Mouse (Mus musculus) ES-Bruce4 (cell line): ENCODE data around the gene Dxo. TPM values are rescaled to one million over a fixed set of nuclear protein-coding genes. Genes with fewer than 3 reads are reported as not detected.
"Not testable (repeated sequence)": the region's sequence is repeated elsewhere in the genome, so short reads cannot be mapped to it uniquely, and the experiment has no call there.

ENCODE experiments used
- H3K27ac ChIP-seq: 2 replicates; pipeline ENCODE4 v1.5.1; 2012; ENCODE audit warnings: low read length, inconsistent platforms; ENCODE audit not compliant: insufficient read depth
- H3K27me3 ChIP-seq: 2 replicates; pipeline ENCODE4 v1.6.1; 2012; ENCODE audit warnings: mild to moderate bottlenecking, low read length, inconsistent platforms; ENCODE audit not compliant: control insufficient read depth, poor library complexity, insufficient read depth, severe bottlenecking
- H3K36me3 ChIP-seq: 2 replicates; pipeline ENCODE4 v1.6.1; 2012; ENCODE audit warnings: inconsistent platforms, mild to moderate bottlenecking, low read length, moderate library complexity; ENCODE audit not compliant: control insufficient read depth, poor library complexity, insufficient read depth, severe bottlenecking
- H3K4me1 ChIP-seq: one replicate; pipeline ENCODE4 v1.8.1; 2011; ENCODE audit warnings: low read length; ENCODE audit not compliant: control insufficient read depth, insufficient read depth
- H3K4me3 ChIP-seq: 2 replicates; pipeline ENCODE4 v1.5.1; 2011; ENCODE audit warnings: low read depth, mild to moderate bottlenecking, low read length
- H3K9ac ChIP-seq: 2 replicates; pipeline ENCODE4 v1.6.1; 2012; ENCODE audit warnings: low read depth, mild to moderate bottlenecking, inconsistent platforms; ENCODE audit not compliant: poor library complexity, severe bottlenecking
- H3K9me3 ChIP-seq: replicated peaks from 2 replicates; pipeline ENCODE4 v1.6.1; 2012; ENCODE audit warnings: mild to moderate bottlenecking, low read length, inconsistent platforms; ENCODE audit not compliant: control insufficient read depth, poor library complexity, insufficient read depth, severe bottlenecking
- CTCF ChIP-seq: IDR thresholded peaks from one replicate; pipeline ENCODE4 v1.8.1; 2011; ENCODE audit warnings: low read depth, low read length
- EP300 ChIP-seq: IDR thresholded peaks from 2 replicates; pipeline ENCODE4 v1.6.1; 2011; ENCODE audit warnings: low read depth, low read length; ENCODE audit not compliant: insufficient read depth
- POLR2A ChIP-seq: IDR thresholded peaks from one replicate; pipeline ENCODE4 v1.8.1; 2011; ENCODE audit warnings: low read length; ENCODE audit not compliant: insufficient read depth
- polyA plus RNA-seq: library from polyadenylated mRNA; stranded (reverse); fragments of >200 nt; gene quantifications from 2 replicates; pipeline ENCODE4 v1.2.4, GENCODE M21; 2011; ENCODE audit warnings: low read depth; ENCODE audit not compliant: missing spikeins, insufficient read depth, insufficient read length

The Dxo gene
- polyA plus RNA-seq, 1 experiment: 24.5 TPM

GRCm38 (mm10) chr17:34804871-34805562, 31.8 kb upstream of the Dxo start:
- H3K9me3 ChIP-seq: no peaks in the 10 kb centered on the region
- H3K4me1 ChIP-seq: no peaks in the 10 kb centered on the region
- H3K27me3 ChIP-seq: no peaks in the 10 kb centered on the region
- H3K9ac ChIP-seq: no peak overlapping the region
- H3K36me3 ChIP-seq: no peaks in the 10 kb centered on the region
- H3K27ac ChIP-seq: no peak overlapping the region
- no peak overlapping the region for H3K4me3 ChIP-seq
- no peak for TF ChIP-seq EP300
- peak; percentile 52 for TF ChIP-seq CTCF

- Histone ChIP-seq H3K27ac (no peak overlapping the region), H3K9me3 (no peaks in the 10 kb centered on the region), H3K27me3 (no peaks in the 10 kb centered on the region), H3K4me3 (no peak overlapping the region), H3K4me1 (no peaks in the 10 kb centered on the region), H3K9ac (no peak overlapping the region), H3K36me3 (no peaks in the 10 kb centered on the region)
- no peak for TF ChIP-seq EP300
- no peak for TF ChIP-seq POLR2A
- TF ChIP-seq CTCF: no peak
These were observed 29.6 kb upstream of the Dxo start for GRCm38 (mm10) chr17:34807176-34807575.

- Histone ChIP-seq H3K4me1 (no peaks in the 10 kb centered on the region), H3K4me3 (no peak overlapping the region), H3K27me3 (no peaks in the 10 kb centered on the region), H3K27ac (no peak overlapping the region), H3K9me3 (no peaks in the 10 kb centered on the region), H3K9ac (no peak overlapping the region), H3K36me3 (no peaks in the 10 kb centered on the region)
- TF ChIP-seq CTCF (no peak), POLR2A (no peak), EP300 (no peak)
These were observed 28.1 kb upstream of the Dxo start for GRCm38 (mm10) chr17:34808599-34809205.

GRCm38 (mm10) chr17:34810411-34810810, 26.4 kb upstream of the Dxo start:
- not testable (repeated sequence) for H3K9me3 ChIP-seq, H3K27ac ChIP-seq, H3K4me1 ChIP-seq, H3K36me3 ChIP-seq, H3K9ac ChIP-seq, H3K27me3 ChIP-seq, H3K4me3 ChIP-seq

- H3K9me3 ChIP-seq, H3K27ac ChIP-seq, H3K36me3 ChIP-seq, H3K27me3 ChIP-seq, H3K9ac ChIP-seq, H3K4me1 ChIP-seq, H3K4me3 ChIP-seq: not testable (repeated sequence)
These were observed 26.0 kb upstream of the Dxo start for GRCm38 (mm10) chr17:34810811-34811210.

- Histone ChIP-seq H3K36me3 (no peaks in the 10 kb centered on the region), H3K9me3 (no peaks in the 10 kb centered on the region), H3K27ac (no peak overlapping the region), H3K27me3 (no peaks in the 10 kb centered on the region), H3K9ac (no peak overlapping the region), H3K4me1 (no peaks in the 10 kb centered on the region), H3K4me3 (no peak overlapping the region)
- no peak for TF ChIP-seq CTCF
These were observed 25.5 kb upstream of the Dxo start for GRCm38 (mm10) chr17:34811275-34811674.

- H3K27me3 ChIP-seq, H3K4me3 ChIP-seq, H3K9ac ChIP-seq, H3K27ac ChIP-seq, H3K36me3 ChIP-seq, H3K9me3 ChIP-seq, H3K4me1 ChIP-seq: not testable (repeated sequence)
- peak; percentile 75 for TF ChIP-seq CTCF
These were observed 23.1 kb upstream of the Dxo start for GRCm38 (mm10) chr17:34813747-34814146.
